Mouse (Mus musculus) kidney, embryonic 14.5 days (tissue): ENCODE results near the gene Gdf7. TPM values are rescaled to one million over a fixed set of nuclear protein-coding genes. Genes with fewer than 3 reads are reported as not detected.

Experiments
- ATAC-seq: fragments of 200-750 bp; cut with Nextera tagmentation; 2 replicates; pipeline ENCODE4 v1.8.0; 2017; ENCODE audit warnings: moderate number of reproducible peaks, mild to moderate bottlenecking, moderate TSS enrichment, moderate library complexity; ENCODE audit not compliant: low FRiP score, low TSS enrichment
- H3K27ac ChIP-seq: fragments of 300-500 bp; sonication (generic); 2 replicates; pipeline ENCODE4 v1.5.1; 2014; ENCODE audit warnings: low read depth, mild to moderate bottlenecking, low read length, moderate library complexity, mixed read lengths
- H3K27me3 ChIP-seq: fragments of 300-500 bp; sonication (generic); 2 replicates; pipeline ENCODE4 v1.6.1; 2014; ENCODE audit warnings: mild to moderate bottlenecking, low read length; ENCODE audit not compliant: control insufficient read depth, insufficient read depth
- H3K36me3 ChIP-seq: fragments of 300-500 bp; sonication (generic); 2 replicates; pipeline ENCODE4 v1.6.1; 2014; ENCODE audit warnings: low read length, mixed read lengths; ENCODE audit not compliant: control insufficient read depth, insufficient read depth
- H3K4me1 ChIP-seq: fragments of 300-500 bp; sonication (generic); 2 replicates; pipeline ENCODE4 v1.6.1; 2014; ENCODE audit warnings: low read length, mixed read lengths; ENCODE audit not compliant: control insufficient read depth, insufficient read depth
- H3K4me2 ChIP-seq: fragments of 300-500 bp; sonication (generic); replicated peaks from 2 replicates; pipeline ENCODE4 v1.6.1; 2014; ENCODE audit warnings: low read depth, mild to moderate bottlenecking, low read length
- H3K4me3 ChIP-seq: fragments of 300-500 bp; sonication (generic); 2 replicates; pipeline ENCODE4 v1.5.1; 2014; ENCODE audit warnings: mild to moderate bottlenecking, low read length
- H3K9ac ChIP-seq: fragments of 300-500 bp; sonication (generic); 2 replicates; pipeline ENCODE4 v1.6.1; 2014; ENCODE audit warnings: low read depth, mild to moderate bottlenecking, low read length, moderate library complexity
- H3K9me3 ChIP-seq: fragments of 300-500 bp; sonication (generic); 2 replicates; pipeline ENCODE4 v1.6.1; 2016; ENCODE audit warnings: low read length; ENCODE audit not compliant: control insufficient read depth
- WGBS: fragments of 180-500 bp; shearing (Covaris S2); extraction: QIAGEN DNeasy Blood & Tissue Kit; methylation state at CpG from one replicate; pipeline ENCODE4 v1.1.7; 2014; 5-methylcytosine and 5-hydroxymethylcytosine counted together
- polyA plus RNA-seq: library from polyadenylated mRNA; unstranded; fragments of >200 nt; fragmentation: Nextera tagmentation; extraction: Ambion mirVana; gene quantifications from 2 replicates; pipeline ENCODE4 v1.2.1, GENCODE M21; 2014

The Gdf7 gene
- polyA plus RNA-seq, 1 experiment from 2014 or later = 1.3 TPM

DNA sequence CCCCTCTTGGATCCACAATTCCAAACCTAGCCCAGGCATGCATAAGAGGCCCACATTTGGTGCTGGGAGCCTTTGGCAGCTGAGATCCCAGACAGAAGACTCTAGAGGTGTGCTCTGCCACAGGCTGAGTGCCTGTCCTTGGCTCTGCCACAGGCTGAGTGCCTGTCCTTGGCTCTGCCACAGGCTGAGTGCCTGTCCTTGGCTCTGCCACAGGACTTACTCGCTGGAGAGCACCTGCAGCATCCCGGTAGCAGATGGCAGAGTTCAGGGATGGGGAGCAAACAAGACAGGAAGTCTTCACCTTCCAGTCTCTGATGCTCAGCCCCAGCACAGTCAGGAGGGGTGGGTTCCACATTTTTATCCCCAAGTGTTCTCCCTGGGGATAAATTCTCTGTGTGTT lies 3.5 kb upstream of the Gdf7 start:
- H3K27ac ChIP-seq = no peak overlapping the region
- no peak overlapping the region for H3K4me2 ChIP-seq
- no peak overlapping the region for H3K4me3 ChIP-seq
- H3K9ac ChIP-seq = no peak overlapping the region
- 54% methylated on average over 2 of the region's 2 CpGs for WGBS
- peaks cover 7% of the 10 kb centered on the region; the same call in 1 of the 2 replicates for H3K4me1 ChIP-seq
- no peaks in the 10 kb centered on the region for H3K9me3 ChIP-seq
- ATAC-seq = no peak
- peaks cover 54% of the 10 kb centered on the region for H3K27me3 ChIP-seq
- H3K36me3 ChIP-seq = no peaks in the 10 kb centered on the region

DNA sequence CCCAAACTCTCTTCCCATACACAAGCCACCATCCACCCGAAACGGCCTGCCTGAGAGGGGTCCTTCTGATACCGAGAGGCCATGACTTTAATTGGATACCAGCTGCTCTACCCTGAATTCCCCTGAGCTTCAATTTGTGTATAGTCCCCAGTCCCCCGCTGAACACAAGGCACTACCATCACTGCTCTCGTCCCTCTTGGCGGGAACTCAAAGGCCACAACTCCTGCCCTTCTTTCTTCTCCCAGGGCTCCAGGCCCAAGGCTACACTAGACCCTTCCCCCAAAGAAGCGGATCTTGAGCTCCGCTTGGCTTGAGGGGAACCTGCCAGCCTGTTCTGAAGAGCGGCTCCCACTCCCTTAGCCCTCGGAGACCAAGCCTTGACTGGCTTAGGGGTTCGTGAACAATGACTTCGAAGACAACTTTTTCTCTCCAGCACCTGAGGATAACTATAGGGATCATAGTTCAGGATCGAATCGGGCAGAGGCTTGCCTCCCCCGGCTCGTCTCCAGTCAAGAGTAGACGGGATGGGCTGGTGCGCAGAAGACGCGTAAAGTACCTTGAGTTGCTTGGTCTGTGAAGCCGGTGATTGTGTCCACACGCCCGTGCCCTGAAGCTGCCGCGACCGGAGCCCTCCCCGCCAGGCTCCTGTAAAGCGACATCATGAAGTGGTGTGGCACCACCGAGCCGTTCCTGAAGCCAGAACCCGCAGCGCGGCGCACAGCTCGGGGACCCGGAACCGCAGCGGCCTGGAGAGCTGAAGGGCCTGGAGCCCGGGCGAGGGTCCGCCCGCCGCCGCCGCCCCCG lies 541 bp downstream of the Gdf7 start:
- peaks cover 12% of the 10 kb centered on the region; the same call in 1 of the 2 replicates for H3K4me1 ChIP-seq
- H3K27ac ChIP-seq = no peak overlapping the region
- H3K4me3 ChIP-seq = peak overlapping the region; percentile 43
- peak overlapping the region; percentile 54 for H3K4me2 ChIP-seq
- peaks cover 92% of the 10 kb centered on the region for H3K27me3 ChIP-seq
- ATAC-seq = no peak
- H3K9me3 ChIP-seq = no peaks in the 10 kb centered on the region
- 5% methylated on average over 43 of the region's 46 CpGs for whole genome bisulfite sequencing
- H3K36me3 ChIP-seq = no peaks in the 10 kb centered on the region
- H3K9ac ChIP-seq = peak overlapping the region; percentile 44; the same call in 1 of the 2 replicates

DNA sequence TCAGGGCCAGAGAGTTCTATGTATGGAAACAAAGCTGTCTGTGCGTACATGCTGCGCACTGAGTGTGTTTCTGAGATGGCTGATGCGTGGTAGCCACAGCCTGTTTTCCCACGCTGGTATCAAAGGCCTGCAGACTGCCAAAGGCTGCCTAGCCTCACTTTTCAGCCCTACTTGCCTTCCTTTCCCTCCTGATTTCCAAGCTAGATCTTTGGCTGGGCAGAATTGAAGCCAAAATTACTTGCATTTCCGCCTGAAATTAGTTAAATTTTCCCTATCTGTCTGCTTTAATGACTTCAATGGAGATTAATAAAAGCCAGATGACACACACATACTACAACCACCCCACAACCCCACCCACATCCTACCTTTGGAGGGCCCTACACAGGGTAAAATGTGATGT lies 1.2 kb downstream of the Gdf7 start:
- Histone ChIP-seq H3K4me2 (no peak overlapping the region), H3K9ac (no peak overlapping the region), H3K4me3 (peak overlapping the region; percentile 14; the same call in 1 of the 2 replicates), H3K36me3 (no peaks in the 10 kb centered on the region), H3K27ac (no peak overlapping the region), H3K27me3 (peaks cover 92% of the 10 kb centered on the region), H3K9me3 (no peaks in the 10 kb centered on the region), H3K4me1 (peaks cover 12% of the 10 kb centered on the region; the same call in 1 of the 2 replicates)
- no peak for ATAC-seq
- 33% methylated on average over 5 of the region's 5 CpGs for WGBS

- H3K9ac ChIP-seq = no peak overlapping the region
- H3K36me3 ChIP-seq = no peaks in the 10 kb centered on the region
- H3K27ac ChIP-seq = no peak overlapping the region
- H3K27me3 ChIP-seq = peaks cover 92% of the 10 kb centered on the region
- H3K9me3 ChIP-seq = no peaks in the 10 kb centered on the region
- 25% methylated on average over 10 of the region's 10 CpGs for WGBS
- no peak overlapping the region for H3K4me2 ChIP-seq
- no peak for ATAC-seq
- H3K4me3 ChIP-seq = peak overlapping the region; percentile 14
- peaks cover 12% of the 10 kb centered on the region; the same call in 1 of the 2 replicates for H3K4me1 ChIP-seq
Observed at GRCm38 (mm10) chr12:8300111-8300480, 1.7 kb downstream of the Gdf7 start.

DNA sequence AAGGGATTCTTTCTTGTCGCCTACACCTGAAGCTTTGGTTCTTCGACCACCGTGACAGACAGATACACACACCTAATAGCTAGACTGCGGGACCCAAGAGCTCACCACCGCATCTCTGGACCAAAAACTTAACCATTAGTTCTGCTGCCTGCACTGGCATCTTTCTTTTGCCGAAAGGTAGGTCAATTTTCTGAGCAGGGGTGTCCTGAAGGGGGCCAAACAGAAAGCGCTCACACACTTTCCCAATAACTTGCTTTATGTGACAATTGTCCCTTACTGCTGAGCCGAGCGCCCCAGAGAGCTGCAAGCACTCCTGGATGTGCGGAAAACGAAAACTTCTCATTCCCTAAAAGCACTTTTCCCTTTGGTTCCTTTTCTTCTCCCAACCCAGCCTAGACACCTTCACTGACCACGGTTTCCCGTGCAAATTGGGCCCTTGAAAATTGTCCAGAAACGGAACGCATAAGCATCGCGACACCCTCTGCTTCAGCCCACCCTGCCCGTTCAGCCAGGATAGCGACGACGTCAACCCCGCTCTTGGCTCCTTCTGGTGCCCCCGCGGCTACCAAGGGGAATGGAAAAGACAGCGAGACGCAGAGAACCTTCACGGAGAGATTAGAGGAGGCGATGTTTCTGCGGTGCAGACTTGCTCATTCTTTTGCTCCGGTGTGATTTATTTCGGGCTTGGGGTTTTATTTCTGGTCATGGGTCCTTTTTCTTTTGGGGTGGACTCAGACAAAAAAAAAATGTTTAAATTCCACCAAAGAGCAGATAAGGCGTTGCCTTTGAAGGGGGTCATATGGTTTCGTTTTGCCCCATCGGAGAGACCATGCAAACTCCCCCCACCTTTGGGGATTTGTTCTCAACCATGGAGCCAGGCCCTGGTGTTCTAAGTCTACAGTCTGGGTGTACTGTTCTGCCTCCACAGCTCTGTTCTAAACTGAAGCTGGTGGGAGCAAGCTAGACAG lies 2.3 kb downstream of the Gdf7 start:
- 5% methylated on average over 34 of the region's 34 CpGs for WGBS
- Histone ChIP-seq H3K36me3 (no peaks in the 10 kb centered on the region), H3K4me1 (peaks cover 12% of the 10 kb centered on the region; the same call in 1 of the 2 replicates), H3K4me2 (no peak overlapping the region; the same call in 1 of the 2 replicates), H3K27me3 (peaks cover 92% of the 10 kb centered on the region), H3K27ac (no peak overlapping the region), H3K9me3 (no peaks in the 10 kb centered on the region), H3K9ac (no peak overlapping the region), H3K4me3 (peak overlapping the region; percentile 39)
- no peak for ATAC-seq

- H3K36me3 ChIP-seq = no peaks in the 10 kb centered on the region
- peak overlapping the region; percentile 39 for H3K4me3 ChIP-seq
- H3K9me3 ChIP-seq = no peaks in the 10 kb centered on the region
- no peak overlapping the region for H3K27ac ChIP-seq
- ATAC-seq = no peak
- WGBS = 2% methylated on average over 79 of the region's 85 CpGs
- peaks cover 12% of the 10 kb centered on the region; the same call in 1 of the 2 replicates for H3K4me1 ChIP-seq
- peaks cover 86% of the 10 kb centered on the region for H3K27me3 ChIP-seq
- peak overlapping the region; percentile 34; the same call in 1 of the 2 replicates for H3K9ac ChIP-seq
- H3K4me2 ChIP-seq = peak overlapping the region; percentile 56
Observed at GRCm38 (mm10) chr12:8298361-8299142, 3.2 kb downstream of the Gdf7 start.

DNA sequence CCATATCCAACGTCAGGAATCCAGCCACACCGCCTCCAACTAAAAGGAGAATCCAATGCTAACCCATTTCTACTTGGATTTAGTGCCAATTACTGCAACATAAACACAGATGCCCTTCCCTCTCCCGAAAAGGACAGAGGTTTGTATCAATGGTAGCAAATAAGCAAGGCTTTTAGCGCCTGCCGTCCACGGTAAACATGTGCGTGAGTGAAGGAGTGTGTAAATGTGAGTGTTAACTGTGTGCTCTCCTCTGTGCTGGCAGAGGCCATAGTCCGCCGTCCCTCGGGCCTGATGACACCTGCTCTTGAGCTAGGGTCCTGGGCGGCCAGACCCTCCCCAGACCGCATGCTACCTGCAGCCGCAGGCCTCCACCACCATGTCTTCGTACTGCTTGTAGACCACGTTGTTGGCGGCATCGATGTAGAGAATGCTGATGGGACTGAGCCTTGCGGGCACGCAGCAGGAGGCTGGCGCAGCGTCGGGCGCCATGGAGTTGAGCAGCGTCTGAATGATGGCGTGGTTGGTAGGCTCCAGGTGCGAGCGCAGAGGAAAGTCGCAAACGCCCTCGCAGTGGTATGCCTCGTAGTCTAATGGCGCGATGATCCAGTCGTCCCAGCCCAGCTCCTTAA lies 4.1 kb downstream of the Gdf7 start:
- 7% methylated on average over 32 of the region's 34 CpGs for whole genome bisulfite sequencing
- Histone ChIP-seq H3K4me1 (peaks cover 12% of the 10 kb centered on the region; the same call in 1 of the 2 replicates), H3K4me2 (peak overlapping the region; percentile 56), H3K27ac (no peak overlapping the region), H3K36me3 (no peaks in the 10 kb centered on the region), H3K9ac (peak overlapping the region; percentile 12; the same call in 1 of the 2 replicates), H3K9me3 (no peaks in the 10 kb centered on the region), H3K27me3 (peaks cover 77% of the 10 kb centered on the region), H3K4me3 (peak overlapping the region; percentile 39)
- ATAC-seq = no peak

GRCm38 (mm10) chr12:8296154-8296553 lies 5.6 kb downstream of the Gdf7 start:
- no peaks in the 10 kb centered on the region for H3K9me3 ChIP-seq
- no peak overlapping the region for H3K4me3 ChIP-seq
- peaks cover 6% of the 10 kb centered on the region; the same call in 1 of the 2 replicates for H3K4me1 ChIP-seq
- H3K4me2 ChIP-seq = no peak overlapping the region
- ATAC-seq = no peak
- WGBS = 73% methylated on average over 2 of the region's 2 CpGs
- H3K27ac ChIP-seq = no peak overlapping the region
- H3K9ac ChIP-seq = no peak overlapping the region
- peaks cover 62% of the 10 kb centered on the region for H3K27me3 ChIP-seq
- no peaks in the 10 kb centered on the region for H3K36me3 ChIP-seq
